Mouse (Mus musculus): ENCODE results near the gene Efcab11.

- TF ChIP-seq GATA1 (IDR thresholded peaks at IDR 0.05; ENCODE audit: borderline replicate concordance, low read length) (no peak), FLI1 (IDR thresholded peaks at IDR 0.05; ENCODE audit: low read length) (no peak)
These were observed 131.3 kb downstream of the Efcab11 start for GRCm38 (mm10) chr12:99752986-99753385.

All from megakaryocyte, embryonic 14.5 days (primary cell).